Mouse (Mus musculus) ES-E14 (cell line): ENCODE data around the gene Hist1h2bg.

Experiments
- CHD2 ChIP-seq: IDR thresholded peaks from 2 replicates; pipeline ENCODE4 v1.6.1; 2014; ENCODE audit warnings: mild to moderate bottlenecking, low read depth, low read length, inconsistent platforms
- ZNF384 ChIP-seq: IDR thresholded peaks from 2 replicates; pipeline ENCODE4 v1.6.1; 2012; ENCODE audit warnings: low read depth, low read length, inconsistent platforms

DNA sequence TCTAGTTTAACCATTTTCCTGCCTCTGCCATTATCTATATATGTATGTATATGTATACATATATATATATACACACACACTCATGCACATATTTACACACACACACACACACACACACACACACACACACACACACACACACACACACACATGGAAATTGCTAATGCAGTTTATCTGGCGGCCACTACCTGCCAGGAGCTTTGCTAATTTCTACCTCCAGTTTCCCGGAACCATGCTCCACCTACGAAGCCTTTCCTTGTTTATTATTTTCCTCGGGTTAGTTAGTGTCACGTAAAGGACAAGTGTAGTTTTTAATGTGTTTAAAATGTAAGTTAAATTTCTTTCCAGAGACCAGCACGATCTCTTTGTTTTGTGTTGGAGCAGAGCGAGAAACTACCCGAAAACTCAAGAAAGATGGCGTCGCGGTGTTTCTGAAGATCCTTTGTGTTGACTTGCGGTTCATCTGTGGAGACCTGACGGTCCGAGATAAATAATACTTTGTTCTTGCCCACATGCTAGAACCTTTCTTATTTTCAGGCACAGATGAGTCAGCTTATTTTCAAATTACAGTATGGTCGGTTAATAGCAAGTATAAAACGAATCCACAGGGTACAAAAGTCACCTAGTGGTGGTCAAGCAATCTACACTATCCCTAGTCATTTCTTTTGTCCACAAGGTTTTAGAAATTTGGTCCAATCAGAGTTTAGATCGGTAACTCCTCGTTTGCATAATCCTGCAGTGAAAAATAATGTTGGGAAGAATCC is 8.3 kb upstream of the Hist1h2bg start:
- TF ChIP-seq CHD2: no peak
- no peak for TF ChIP-seq ZNF384
